Mouse (Mus musculus): ENCODE results near the gene Cyb5r3.

Cyb5r3 gene

GRCm38 (mm10) chr15:83172492-83173429 is at the start of gene Cyb5r3:
Gene Cyb5r3 (minus strand): TSS chr15:83172592.
- no peak for DNase-seq (ENCODE audit: low spot score)

- DNase-seq (ENCODE audit: low spot score) = no peak
Measured at GRCm38 (mm10) chr15:83221721-83222120, 49.3 kb upstream of the Cyb5r3 start.

- no peak for DNase-seq (ENCODE audit: low spot score)
Measured at GRCm38 (mm10) chr15:83220368-83221013, 48.1 kb upstream of the Cyb5r3 start.

GRCm38 (mm10) chr15:83215322-83216216 is 43.2 kb upstream of the Cyb5r3 start:
- DNase-seq (ENCODE audit: low spot score) = no peak

GRCm38 (mm10) chr15:83210229-83210628 is 37.8 kb upstream of the Cyb5r3 start:
- peak; percentile 20 for DNase-seq (ENCODE audit: low spot score)

- DNase-seq (ENCODE audit: low spot score) = no peak
Measured at GRCm38 (mm10) chr15:83209719-83210118, 37.3 kb upstream of the Cyb5r3 start.

- DNase-seq (ENCODE audit: low spot score) = no peak
Measured at GRCm38 (mm10) chr15:83209092-83209695, 36.8 kb upstream of the Cyb5r3 start.

- peak; percentile 84 for DNase-seq (ENCODE audit: low spot score)
Measured at GRCm38 (mm10) chr15:83204731-83205451, 32.5 kb upstream of the Cyb5r3 start.

GRCm38 (mm10) chr15:83202412-83202811 is 30.0 kb upstream of the Cyb5r3 start:
- DNase-seq (ENCODE audit: low spot score) = no peak

GRCm38 (mm10) chr15:83193413-83193812 is 21.0 kb upstream of the Cyb5r3 start:
- no peak for DNase-seq (ENCODE audit: low spot score)

- no peak for DNase-seq (ENCODE audit: low spot score)
Measured at GRCm38 (mm10) chr15:83182351-83182750, 10.0 kb upstream of the Cyb5r3 start.

GRCm38 (mm10) chr15:83181800-83182330 is 9.5 kb upstream of the Cyb5r3 start:
- no peak for DNase-seq (ENCODE audit: low spot score)

- no peak for DNase-seq (ENCODE audit: low spot score)
Measured at GRCm38 (mm10) chr15:83180004-83180403, 7.6 kb upstream of the Cyb5r3 start.

- DNase-seq (ENCODE audit: low spot score) = no peak
Measured at GRCm38 (mm10) chr15:83176653-83177052, 4.3 kb upstream of the Cyb5r3 start.

GRCm38 (mm10) chr15:83173914-83174884 is 1.8 kb upstream of the Cyb5r3 start:
- no peak for DNase-seq (ENCODE audit: low spot score)

GRCm38 (mm10) chr15:83171712-83172481 is 495 bp downstream of the Cyb5r3 start:
- DNase-seq (ENCODE audit: low spot score) = peak; percentile 89

GRCm38 (mm10) chr15:83170956-83171659 is 1.3 kb downstream of the Cyb5r3 start:
- no peak for DNase-seq (ENCODE audit: low spot score)

All from layer of hippocampus, adult 9-10 months (tissue).